Mouse (Mus musculus) adrenal gland, postnatal 14 days (tissue): ENCODE results near the gene Dnajc6. TPM values are rescaled to one million over a fixed set of nuclear protein-coding genes. Genes with fewer than 3 reads are reported as not detected.

Source experiments
- DNase-seq: peaks from one replicate; pipeline ENCODE4 v3.0.0; 2021; ENCODE audit warnings: mixed read lengths
- long read RNA-seq, 2 experiments: library from polyadenylated mRNA; stranded (forward); transcript quantifications; one replicate each; pipeline ENCODE4 v2.0.0; 2021
- total RNA-seq: library from RNA; stranded (reverse); gene quantifications from 2 replicates; pipeline ENCODE4 v1.2.3, GENCODE M21; 2021

Gene Dnajc6
- 3.9 and 8.3 TPM in 2 replicates for total RNA-seq
- long read RNA-seq, experiment 1, partial matches to known transcripts = 2 of 2 reads
- long read RNA-seq, experiment 1, other reads (novel, unspliced or antisense) = 0 of 2 reads
- long read RNA-seq, experiment 2, partial matches to known transcripts = 3 of 3 reads
- long read RNA-seq, experiment 2, other reads (novel, unspliced or antisense) = 0 of 3 reads

DNA sequence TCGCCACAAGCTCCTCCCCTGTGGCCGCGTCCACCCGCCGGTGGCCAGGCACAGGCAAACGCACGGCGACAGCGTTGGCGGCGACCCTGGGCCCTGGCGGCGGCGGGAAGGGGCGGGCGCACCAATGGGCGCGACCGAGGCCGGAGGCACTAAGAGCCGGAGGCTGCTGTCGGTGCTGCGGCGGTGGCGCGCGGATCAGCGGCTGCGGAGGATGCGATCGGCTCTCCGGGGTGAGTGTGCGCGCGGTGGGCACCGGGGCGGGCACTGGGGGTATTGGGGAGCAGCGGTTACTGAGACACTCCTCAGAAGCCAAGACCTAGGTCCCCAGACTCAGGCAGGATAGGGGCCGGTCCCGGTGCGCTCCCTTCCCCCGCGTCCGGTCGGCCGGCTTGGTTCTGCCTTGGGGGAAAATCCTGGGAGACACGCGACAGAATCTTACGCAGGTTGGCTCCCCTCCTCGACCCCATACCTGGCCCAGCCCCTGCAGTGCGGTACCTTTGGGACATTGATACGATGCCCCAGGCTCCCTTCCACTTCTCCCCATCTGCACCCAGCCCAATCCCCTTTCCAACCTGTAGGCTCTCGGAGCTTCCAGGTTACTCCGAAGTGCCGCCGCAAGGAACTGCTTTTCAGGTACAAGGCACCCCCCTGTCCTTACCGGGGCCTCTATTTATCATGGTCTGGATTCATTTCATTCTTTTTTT lies at the start of gene Dnajc6:
Gene Dnajc6 (plus strand): TSS at position 115 of the 704 bp plus-strand sequence.
- peak; percentile 49 for DNase-seq

GRCm38 (mm10) chr4:101448701-101449100 lies 47.7 kb upstream of the Dnajc6 start:
- no peak for DNase-seq

GRCm38 (mm10) chr4:101449344-101449743 lies 47.1 kb upstream of the Dnajc6 start:
- no peak for DNase-seq

- DNase-seq = no peak
These were observed 46.2 kb upstream of the Dnajc6 start for GRCm38 (mm10) chr4:101450150-101450780.

DNA sequence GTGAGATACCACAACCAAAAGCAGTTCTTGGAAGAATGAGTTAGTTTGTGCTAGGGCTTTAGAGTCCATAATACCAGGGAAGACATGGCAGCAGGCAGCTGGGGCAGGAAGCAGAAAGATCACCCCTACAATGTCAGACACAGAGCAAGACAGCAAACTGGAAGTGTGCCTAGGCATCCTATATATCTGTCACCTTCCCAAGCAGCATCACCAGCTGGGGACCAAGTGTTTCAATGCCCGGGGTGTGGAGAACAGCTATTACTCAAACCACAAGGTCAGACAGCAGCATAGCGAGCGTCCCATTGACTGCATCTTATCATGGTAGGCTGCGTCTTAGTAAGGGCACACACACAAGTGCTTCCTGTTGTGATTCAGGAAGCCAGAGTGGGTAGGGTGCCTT lies 45.4 kb upstream of the Dnajc6 start:
- no peak for DNase-seq

- no peak for DNase-seq
These were observed 43.6 kb upstream of the Dnajc6 start for GRCm38 (mm10) chr4:101452829-101453228.

DNA sequence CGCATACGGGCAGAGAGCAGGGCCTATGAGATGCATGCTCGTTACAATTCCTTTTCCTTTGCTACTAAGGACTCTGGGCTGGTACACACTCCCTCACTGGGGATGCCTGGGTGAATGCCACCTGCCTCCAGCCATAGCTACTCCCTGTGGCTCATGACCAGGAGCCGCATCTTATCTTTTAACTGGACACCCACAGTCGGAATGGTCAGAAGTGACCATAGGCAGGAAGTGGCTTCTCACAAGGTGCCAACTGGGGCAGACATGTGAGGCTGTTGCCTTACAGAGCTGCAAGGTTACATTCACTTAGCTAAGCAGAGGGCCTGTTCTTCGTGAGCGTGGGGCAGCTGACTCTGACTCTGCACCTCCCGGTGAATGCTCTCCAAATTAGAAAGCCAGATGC lies 39.3 kb upstream of the Dnajc6 start:
- DNase-seq = no peak

DNA sequence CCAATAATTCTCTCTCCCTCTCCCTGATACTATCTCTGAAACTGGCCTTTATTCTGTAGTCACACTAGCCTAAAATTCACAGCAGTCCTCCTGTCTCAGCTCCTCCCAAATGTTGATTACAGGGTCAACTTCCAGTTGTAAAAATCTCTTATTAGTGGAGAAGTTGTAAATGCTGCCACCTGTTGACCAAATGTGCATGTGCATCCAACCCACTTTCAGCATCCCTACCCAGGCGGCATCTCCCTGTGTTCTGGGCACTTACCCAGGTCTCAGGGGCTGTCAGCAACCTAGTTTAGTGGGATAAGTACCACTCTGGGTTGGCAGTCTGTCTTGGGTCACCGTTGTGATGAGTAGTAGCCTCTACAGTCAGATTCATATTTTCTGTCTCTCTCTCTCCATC lies 38.1 kb upstream of the Dnajc6 start:
- DNase-seq = peak; percentile 47

GRCm38 (mm10) chr4:101459358-101459757 lies 37.1 kb upstream of the Dnajc6 start:
- no peak for DNase-seq

- no peak for DNase-seq
These were observed 36.3 kb upstream of the Dnajc6 start for GRCm38 (mm10) chr4:101460114-101460513.

- DNase-seq = no peak
These were observed 34.4 kb upstream of the Dnajc6 start for GRCm38 (mm10) chr4:101462065-101462464.

DNA sequence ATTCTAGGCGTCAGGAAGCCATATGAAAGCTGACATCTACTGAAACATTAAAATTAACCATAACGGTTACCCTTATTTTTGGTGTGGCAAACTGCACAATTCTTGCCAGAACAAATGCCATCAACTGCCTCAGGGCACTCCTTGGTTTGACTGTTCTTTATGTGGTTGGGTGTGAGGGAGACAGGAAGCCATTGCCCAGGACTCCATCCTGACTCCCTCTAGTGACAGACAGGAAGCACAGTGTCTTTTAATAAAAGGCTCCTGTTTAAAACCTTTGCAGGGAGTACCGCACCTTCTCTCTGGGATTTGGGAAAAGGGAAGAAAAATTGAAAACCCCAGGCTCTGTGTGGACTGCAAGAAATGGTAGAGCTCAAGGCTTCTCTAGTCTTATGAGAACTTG lies 30.2 kb upstream of the Dnajc6 start:
- no peak for DNase-seq

DNA sequence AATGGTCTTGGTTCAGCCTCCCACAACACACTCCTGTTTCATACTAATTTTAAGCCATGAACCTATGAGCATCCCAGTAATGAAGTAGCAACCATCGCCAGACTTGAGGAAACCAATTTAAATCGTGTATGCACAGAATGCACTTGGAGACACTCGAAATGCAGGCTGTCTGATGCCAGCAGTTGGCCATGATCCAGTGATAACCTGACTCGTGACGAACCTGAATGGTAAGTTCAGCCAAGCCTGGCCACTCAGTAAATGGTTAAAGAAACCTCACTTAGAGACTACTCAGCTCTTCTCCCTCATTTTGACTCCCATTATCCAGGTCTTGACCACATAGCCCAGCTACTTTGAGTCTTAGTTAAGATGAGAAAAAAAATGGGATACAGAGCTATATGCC lies 27.2 kb upstream of the Dnajc6 start:
- DNase-seq = no peak

DNA sequence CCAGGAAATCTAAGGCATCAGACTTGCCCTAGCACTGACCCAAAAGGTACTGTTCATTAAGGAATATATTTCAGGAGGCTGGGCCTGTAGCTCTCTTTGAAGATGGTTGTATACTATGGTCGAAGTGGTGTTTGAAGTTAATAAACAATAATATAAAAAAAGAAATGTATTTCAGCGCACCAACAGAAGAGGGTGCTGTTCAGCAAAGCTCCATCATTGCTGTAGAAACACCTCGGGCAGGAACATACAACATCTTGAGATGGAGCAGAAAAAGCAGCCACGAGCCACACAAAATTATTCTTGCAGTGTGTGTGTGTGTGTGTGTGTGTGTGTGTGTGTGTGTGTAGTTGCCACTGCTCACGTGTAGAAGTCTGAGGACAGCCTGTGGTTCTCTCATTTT lies 25.9 kb upstream of the Dnajc6 start:
- DNase-seq = no peak

DNA sequence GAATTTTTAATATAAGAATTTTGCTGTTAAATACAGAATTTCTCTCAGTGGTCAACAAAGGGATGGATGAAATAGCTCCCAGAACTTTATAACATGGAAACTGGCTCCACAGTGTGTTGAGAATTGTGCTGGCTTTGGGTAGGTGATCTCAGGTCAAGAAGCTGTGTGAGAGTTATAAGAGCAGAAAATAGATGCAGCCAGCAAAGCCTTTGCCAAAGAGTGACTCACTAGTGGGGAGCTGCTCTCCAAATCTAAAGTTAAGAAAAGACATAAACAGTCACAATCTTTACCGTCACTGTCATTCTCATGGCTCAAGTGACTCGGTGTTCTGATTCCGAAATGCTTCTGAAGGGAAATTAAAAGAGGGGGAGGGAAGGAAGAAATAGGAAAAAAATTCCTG lies 23.7 kb upstream of the Dnajc6 start:
- DNase-seq = no peak

DNA sequence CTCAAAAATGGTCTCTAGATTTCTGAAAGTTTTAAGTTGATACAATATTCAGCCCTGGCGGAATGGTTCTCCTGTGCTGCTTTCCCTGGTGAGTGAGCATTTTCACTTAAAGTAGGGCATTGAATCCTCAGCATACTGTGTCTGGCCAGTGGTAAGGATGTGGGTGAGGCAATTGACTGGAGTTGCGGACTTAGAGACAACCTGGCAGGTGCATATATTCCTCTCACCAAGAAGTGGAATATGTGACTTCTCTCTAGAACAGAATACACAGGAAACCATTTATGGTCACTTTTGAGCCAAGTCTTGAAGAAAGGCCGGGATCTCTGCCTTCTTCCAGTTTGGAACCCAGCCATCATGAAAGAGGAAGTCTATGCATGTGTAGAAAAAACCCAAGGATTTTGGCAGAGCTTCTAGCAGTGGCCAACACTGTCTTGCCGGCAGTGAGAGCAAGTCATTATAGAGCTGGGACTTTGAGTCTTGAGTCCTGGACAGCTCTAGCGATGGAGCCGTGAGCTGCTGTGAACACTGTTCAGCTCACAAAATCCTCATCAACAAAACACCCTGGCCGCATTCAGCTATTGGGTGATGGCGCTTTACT lies 6.0 kb upstream of the Dnajc6 start:
- no peak for DNase-seq

DNA sequence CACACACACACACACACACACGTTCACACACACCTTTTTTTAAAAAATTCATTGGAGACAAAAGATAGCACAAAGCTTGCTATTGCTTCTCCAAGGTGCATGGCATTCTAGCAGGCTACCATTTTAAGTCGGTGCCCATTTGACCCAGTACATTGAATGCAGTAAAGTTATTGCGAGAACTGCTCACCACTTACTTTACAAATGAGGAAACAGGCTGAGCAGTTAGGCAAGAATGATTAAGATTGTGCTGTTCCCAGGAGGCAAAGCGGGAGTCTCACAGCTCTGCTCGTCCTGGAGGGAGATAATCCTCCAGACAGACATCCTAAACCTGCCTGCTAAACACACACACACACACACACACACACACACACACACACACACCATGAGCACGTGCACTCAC lies 4.7 kb upstream of the Dnajc6 start:
- DNase-seq = no peak

DNA sequence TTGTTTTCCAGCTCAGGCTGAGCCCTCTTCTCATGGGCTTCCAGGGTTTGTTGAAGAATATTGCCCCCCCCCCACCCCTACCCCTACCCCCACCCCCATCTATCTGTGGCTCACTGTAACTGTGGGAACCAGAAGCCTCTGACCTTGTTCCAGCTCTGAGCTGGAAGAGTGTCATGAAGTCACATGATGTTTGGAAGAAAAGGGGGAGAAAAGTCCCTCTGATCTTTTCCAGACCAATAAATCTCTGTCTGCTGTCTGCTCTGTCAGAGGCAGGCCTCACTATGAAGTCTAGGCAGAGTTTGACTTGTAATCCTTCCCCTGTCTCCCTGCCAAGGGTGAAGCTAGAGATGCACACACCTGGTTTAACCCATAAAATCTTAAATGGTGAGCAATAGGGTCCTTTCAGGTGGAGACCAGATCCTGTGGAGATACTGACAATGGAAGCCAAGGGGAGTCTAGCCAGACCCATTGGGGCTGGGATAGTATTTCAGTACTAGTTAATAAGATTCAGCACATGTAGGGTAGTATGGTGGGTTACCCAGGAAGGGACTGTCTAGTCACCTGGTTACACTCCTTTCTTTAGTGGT lies 2.7 kb upstream of the Dnajc6 start:
- DNase-seq = peak; percentile 37

- no peak for DNase-seq
These were observed 287 bp upstream of the Dnajc6 start for GRCm38 (mm10) chr4:101496188-101496533.

- peak; percentile 64 for DNase-seq
These were observed 888 bp downstream of the Dnajc6 start for GRCm38 (mm10) chr4:101497336-101497735.

- DNase-seq = no peak
These were observed 8.1 kb downstream of the Dnajc6 start for GRCm38 (mm10) chr4:101504470-101505007.

GRCm38 (mm10) chr4:101505966-101506365 lies 9.5 kb downstream of the Dnajc6 start:
- DNase-seq = no peak

GRCm38 (mm10) chr4:101506372-101506771 lies 9.9 kb downstream of the Dnajc6 start:
- no peak for DNase-seq
